Mouse (Mus musculus) central nervous system, embryonic 11.5 days (tissue): ENCODE measurements around the gene Klc4. TPM values are rescaled to one million over a fixed set of nuclear protein-coding genes. Genes with fewer than 3 reads are reported as not detected.

Experiments
- polyA plus RNA-seq: library from polyadenylated mRNA; depleted of rRNA; stranded (reverse); fragments of >200 nt; gene quantifications from 2 replicates; pipeline ENCODE4 v1.2.3, GENCODE M21; 2012; rRNA removed

Klc4 gene
- polyA plus RNA-seq: 25.8 and 35.8 TPM in 2 replicates

DNA sequence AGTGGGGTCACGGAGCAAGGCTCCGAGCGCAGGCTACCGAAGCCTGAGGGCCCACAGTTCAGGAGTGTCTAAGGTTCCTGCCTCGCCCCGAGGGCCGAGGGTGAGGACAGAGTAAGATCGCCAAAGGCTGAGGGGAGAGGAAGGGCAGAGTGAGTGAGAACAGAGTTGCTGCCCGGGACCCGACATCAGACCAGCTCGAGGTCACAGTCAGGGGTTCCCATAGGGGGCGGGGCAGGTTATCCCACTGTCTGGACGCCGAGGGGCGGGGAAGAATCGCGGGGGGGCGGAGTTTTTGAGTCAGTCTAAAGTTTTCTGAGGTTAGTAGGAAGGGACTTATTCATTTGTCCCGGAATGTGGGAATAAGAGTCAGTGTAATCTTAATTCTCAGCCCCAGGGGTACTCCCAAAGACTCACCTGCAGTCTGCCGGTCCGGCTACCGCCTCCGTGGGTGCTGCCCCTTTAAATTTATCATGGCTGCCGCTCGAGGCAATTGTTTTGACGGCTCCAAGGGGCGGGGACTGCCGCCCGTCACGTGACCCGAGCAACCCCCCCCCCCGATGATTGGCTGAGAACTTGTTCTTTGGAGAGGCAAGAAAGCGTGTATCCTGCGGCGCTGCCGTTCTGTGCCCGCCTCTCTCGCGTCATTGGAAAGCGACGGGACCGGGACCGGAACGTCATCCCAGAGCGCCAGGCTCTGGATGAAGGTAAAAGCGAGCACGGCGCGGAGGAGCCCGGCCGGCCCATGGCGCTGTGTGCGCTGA lies at the start of gene Klc4, which contains the start of gene Mrpl2:
Gene Klc4, minus strand, starts transcription at position 462 of the 761 bp plus-strand sequence.
Gene Mrpl2, plus strand, starts transcription at position 669 of the 761 bp plus-strand sequence.

GRCm38 (mm10) chr17:46680760-46681373 lies 35.0 kb upstream of the Klc4 start, which contains the start of gene Klhdc3:
Gene Klhdc3 (minus strand): TSS chr17:46680914.

GRCm38 (mm10) chr17:46678416-46678815 lies 32.6 kb upstream of the Klc4 start, which contains the start of gene Mea1:
Gene Mea1 (plus strand): TSS chr17:46678793.

DNA sequence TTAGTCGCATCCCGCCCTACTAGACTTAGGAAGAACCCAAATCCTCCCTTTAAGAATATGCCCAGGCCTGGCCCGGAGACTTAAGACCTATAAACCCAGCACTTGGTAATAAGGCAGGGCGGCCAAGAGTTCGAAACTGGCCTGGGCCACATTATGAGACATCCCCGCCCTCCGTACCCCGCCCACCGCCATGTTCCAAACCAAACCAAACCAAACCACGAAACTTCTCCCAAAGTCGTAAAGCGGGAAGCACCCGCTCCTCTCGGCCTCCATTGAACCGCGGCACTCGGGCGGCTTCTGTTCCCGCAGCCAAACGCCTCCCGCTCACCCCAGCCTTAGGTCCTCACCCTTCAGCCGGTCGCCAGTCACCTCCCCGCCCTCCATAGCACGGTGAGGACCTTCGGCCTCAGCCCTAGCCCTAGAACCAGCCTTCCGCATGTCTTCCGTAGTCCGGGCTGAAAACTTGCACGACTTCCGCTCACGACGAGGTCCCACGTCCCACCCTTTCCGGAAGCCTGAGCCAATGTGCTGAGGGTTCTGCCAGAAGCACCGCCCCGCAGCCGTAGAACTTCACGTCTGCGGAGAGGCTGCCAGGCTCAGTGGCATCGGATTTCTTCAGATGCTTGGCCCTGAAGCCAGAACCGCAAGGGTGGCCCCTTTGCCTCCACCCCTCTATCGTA lies 28.2 kb upstream of the Klc4 start, which contains the start of gene Rrp36:
Gene Rrp36, minus strand, starts transcription at position 503 of the 680 bp plus-strand sequence.

DNA sequence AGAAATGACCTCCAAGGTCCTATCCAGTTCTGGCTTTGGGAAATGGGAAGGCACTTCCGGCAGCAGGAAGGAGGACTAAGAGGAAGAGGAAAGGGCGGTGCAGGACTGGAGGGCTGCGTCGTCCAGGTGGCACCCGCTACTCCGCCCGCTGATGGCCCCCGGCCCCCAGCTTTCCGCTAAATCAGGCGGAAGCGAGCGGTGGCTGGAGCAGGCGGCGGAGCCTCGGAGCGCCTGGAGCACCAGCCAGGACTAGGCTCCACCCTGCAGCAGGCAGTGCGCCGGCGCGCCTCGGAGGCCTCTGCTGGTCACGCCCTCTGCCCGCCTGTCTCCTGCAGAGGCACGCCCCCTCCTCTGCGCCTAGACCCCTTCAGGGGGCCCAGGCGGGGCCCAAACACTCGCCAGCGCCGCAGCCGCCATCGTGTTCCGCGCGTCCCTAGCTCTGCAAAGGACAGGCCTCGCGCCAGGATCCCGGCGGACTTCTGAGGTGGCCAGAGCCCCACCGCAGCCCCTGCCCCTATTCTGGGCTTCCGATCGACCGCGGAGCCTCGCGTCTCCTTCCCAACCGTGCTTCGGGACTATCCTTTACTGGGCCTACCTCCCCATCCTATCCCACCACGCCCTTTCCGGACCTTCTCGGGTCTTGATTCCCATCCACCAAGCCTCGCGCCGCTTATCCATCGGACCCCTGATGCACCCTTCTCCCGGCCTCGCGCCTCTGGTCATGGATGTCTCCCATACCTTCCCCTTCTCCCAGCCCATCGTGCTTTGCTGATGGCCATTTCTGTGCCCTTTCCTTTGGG lies 4.6 kb upstream of the Klc4 start, which contains the start of gene Cul7:
Gene Cul7, plus strand, starts transcription at position 106 of the 800 bp plus-strand sequence.

DNA sequence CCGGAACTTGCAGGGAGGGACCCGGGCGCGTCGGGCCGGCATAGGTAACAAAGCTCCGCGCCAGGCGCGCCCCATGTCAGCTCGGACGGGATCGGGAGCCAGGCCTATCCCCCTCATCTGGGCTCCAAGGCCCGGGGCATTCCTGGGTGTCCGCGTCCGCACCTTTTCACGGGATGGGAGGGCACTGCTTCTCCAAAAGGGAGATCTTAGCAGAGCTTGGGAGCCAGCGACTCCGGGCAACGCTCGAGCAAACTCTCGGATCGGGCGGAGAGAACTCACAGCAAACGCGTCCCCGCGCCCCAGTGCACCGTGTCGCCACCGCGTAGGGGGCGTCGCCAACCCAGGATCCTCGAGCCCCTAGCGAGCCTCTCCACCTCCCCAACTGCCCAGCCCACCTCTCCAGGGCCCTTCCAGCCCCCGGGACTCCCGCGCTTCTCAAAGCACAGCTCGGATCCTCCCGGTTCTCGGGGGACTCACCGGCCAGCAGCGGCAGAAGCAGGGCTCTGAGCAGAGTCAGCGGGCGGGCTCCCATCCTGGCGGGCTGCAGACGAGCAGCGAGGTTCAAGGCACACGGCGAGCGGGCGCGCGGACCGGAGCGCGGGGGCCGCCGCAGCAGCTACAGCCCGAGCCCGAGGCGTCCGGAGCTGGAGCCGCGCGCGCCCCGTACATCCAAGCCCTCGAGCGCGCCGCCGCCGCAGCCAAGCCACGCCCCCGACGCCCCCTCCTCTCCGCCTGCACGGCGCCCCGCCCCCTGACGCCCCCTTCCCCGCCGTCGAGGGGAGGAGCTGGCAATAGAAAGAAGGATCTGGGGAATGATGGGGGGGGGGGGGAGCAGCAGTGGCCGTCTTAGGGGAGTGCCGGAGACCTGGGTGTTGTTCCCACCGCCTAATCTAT lies 16.8 kb downstream of the Klc4 start, which contains the start of gene Ptk7:
Gene Ptk7, minus strand, starts transcription at position 714 of the 894 bp plus-strand sequence.

Other genes starting within 250 kb of the Klc4 start
- gene Crip3, start 217.1 kb downstream of the Klc4 start, polyA plus RNA-seq: 2.4 and 2.9 TPM in 2 replicates
- 0.05 TPM in 1 of 2 replicates, not detected in the other for gene Slc22a7, start 207.6 kb downstream of the Klc4 start, polyA plus RNA-seq
- 8.5 and 13.5 TPM in 2 replicates for gene Ttbk1, start 158.3 kb downstream of the Klc4 start, polyA plus RNA-seq
- gene Dnph1, start 149.3 kb downstream of the Klc4 start, polyA plus RNA-seq: 48.0 and 86.4 TPM in 2 replicates
- 16.7 and 24.6 TPM in 2 replicates for gene Cul9, start 99.6 kb downstream of the Klc4 start, polyA plus RNA-seq
- gene Srf, start 89.8 kb downstream of the Klc4 start, polyA plus RNA-seq: 34.7 and 64.2 TPM in 2 replicates
- gene Ptk7, start 16.5 kb downstream of the Klc4 start, polyA plus RNA-seq: 40.7 and 60.1 TPM in 2 replicates
- 63.5 and 65.5 TPM in 2 replicates for gene Mrpl2, start 207 bp upstream of the Klc4 start, polyA plus RNA-seq
- gene Cul7, start 4.3 kb upstream of the Klc4 start, polyA plus RNA-seq: 89.0 and 89.5 TPM in 2 replicates
- gene Rrp36, start 28.3 kb upstream of the Klc4 start, polyA plus RNA-seq: 43.1 and 50.9 TPM in 2 replicates
- 117 and 118 TPM in 2 replicates for gene Mea1, start 32.8 kb upstream of the Klc4 start, polyA plus RNA-seq
- gene Klhdc3, start 34.9 kb upstream of the Klc4 start, polyA plus RNA-seq: 94.0 and 115 TPM in 2 replicates
- gene Ppp2r5d, start 59.1 kb upstream of the Klc4 start, polyA plus RNA-seq: 106 and 117 TPM in 2 replicates
- gene Pex6, start 65.4 kb upstream of the Klc4 start, polyA plus RNA-seq: 33.4 and 35.8 TPM in 2 replicates
- 0.88 and 1.5 TPM in 2 replicates for gene Gnmt, start 83.1 kb upstream of the Klc4 start, polyA plus RNA-seq
- gene Cnpy3, start 106.2 kb upstream of the Klc4 start, polyA plus RNA-seq: 45.3 and 56.8 TPM in 2 replicates
- 0.16 and 0.22 TPM in 2 replicates for gene Ptcra, start 117.7 kb upstream of the Klc4 start, polyA plus RNA-seq
- gene 2310039H08Rik, start 126.6 kb upstream of the Klc4 start, polyA plus RNA-seq: 39.4 and 41.2 TPM in 2 replicates
- 145 and 156 TPM in 2 replicates for gene Rpl7l1, start 136.7 kb upstream of the Klc4 start, polyA plus RNA-seq
- gene Bicral, start 212.5 kb upstream of the Klc4 start, polyA plus RNA-seq: 7.2 and 11.8 TPM in 2 replicates
- gene Tbcc, start 244.7 kb upstream of the Klc4 start, polyA plus RNA-seq: 31.5 and 56.9 TPM in 2 replicates